Mouse (Mus musculus) intestine, embryonic 16.5 days (tissue): ENCODE measurements around the gene Hecw1. TPM values are rescaled to one million over a fixed set of nuclear protein-coding genes. Genes with fewer than 3 reads are reported as not detected.
"Not testable (repeated sequence)": the region's sequence is repeated elsewhere in the genome, so short reads cannot be mapped to it uniquely, and the experiment has no call there.

Experiments
- ATAC-seq: fragments of 200-750 bp; cut with Nextera tagmentation; 2 replicates; pipeline ENCODE4 v1.8.0; 2017; ENCODE audit warnings: moderate TSS enrichment, moderate library complexity
- H3K27ac ChIP-seq: fragments of 300-500 bp; sonication (generic); 2 replicates; pipeline ENCODE4 v1.5.1; 2014; ENCODE audit warnings: mild to moderate bottlenecking, low read length
- H3K27me3 ChIP-seq: fragments of 300-500 bp; sonication (generic); replicated peaks from 2 replicates; pipeline ENCODE4 v1.6.1; 2014; ENCODE audit warnings: low read length, control low read depth, mixed read lengths; ENCODE audit not compliant: control insufficient read depth, insufficient read depth
- H3K36me3 ChIP-seq: fragments of 300-500 bp; sonication (generic); 2 replicates; pipeline ENCODE4 v1.6.1; 2014; ENCODE audit warnings: low read length, control low read depth; ENCODE audit not compliant: control insufficient read depth, insufficient read depth
- H3K4me1 ChIP-seq: fragments of 300-500 bp; sonication (generic); 2 replicates; pipeline ENCODE4 v1.6.1; 2014; ENCODE audit warnings: low read length, control low read depth, mixed read lengths; ENCODE audit not compliant: control insufficient read depth, insufficient read depth
- H3K4me2 ChIP-seq: fragments of 300-500 bp; sonication (generic); 2 replicates; pipeline ENCODE4 v1.6.1; 2014; ENCODE audit warnings: low read depth, low read length, control low read depth
- H3K4me3 ChIP-seq: fragments of 300-500 bp; sonication (generic); 2 replicates; pipeline ENCODE4 v1.5.1; 2014; ENCODE audit warnings: mild to moderate bottlenecking, low read length
- H3K9ac ChIP-seq: fragments of 300-500 bp; sonication (generic); 2 replicates; pipeline ENCODE4 v1.6.1; 2014; ENCODE audit warnings: low read depth, low read length
- H3K9me3 ChIP-seq: fragments of 300-500 bp; sonication (generic); 2 replicates; pipeline ENCODE4 v1.6.1; 2016; ENCODE audit warnings: low read length, control low read depth; ENCODE audit not compliant: control insufficient read depth
- WGBS: fragments of 180-500 bp; shearing (Covaris S2); extraction: QIAGEN DNeasy Blood & Tissue Kit; methylation state at CpG from one replicate; pipeline ENCODE4 v1.1.7; 2014; 5-methylcytosine and 5-hydroxymethylcytosine counted together
- polyA plus RNA-seq: library from polyadenylated mRNA; unstranded; fragments of >200 nt; fragmentation: Nextera tagmentation; extraction: Ambion mirVana; gene quantifications from 2 replicates; pipeline ENCODE4 v1.2.1, GENCODE M21; 2015

The Hecw1 gene
- polyA plus RNA-seq, 1 experiment from 2014 or later: 0.70 TPM

DNA sequence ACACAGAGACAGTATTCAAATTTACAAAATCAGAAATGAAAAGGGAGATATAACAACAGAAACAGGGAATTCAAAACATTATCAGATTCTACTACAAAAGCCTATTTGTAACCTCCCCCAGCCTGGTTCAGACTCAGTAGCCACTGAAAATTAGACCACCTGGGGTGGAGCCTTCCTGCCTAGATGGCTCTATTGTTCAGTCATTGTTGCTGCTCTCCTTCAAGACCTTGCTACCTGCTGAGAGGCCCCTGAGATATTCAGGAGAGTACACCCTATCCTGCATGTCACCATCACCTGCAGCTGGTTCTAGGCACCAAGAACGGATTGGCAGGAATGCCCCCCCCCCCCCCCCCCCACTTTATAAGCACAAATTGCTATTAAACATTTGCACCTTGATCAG is 233.0 kb downstream of the Hecw1 start:
- Histone ChIP-seq H3K36me3 (no peaks in the 10 kb centered on the region), H3K4me3 (no peak overlapping the region), H3K9ac (no peak overlapping the region), H3K4me2 (no peak overlapping the region), H3K27me3 (no peaks in the 10 kb centered on the region), H3K27ac (no peak overlapping the region), H3K9me3 (no peaks in the 10 kb centered on the region), H3K4me1 (no peaks in the 10 kb centered on the region)
- no peak for ATAC-seq
- 43% methylated on average over 1 of the region's 1 CpGs for WGBS

GRCm38 (mm10) chr13:14271476-14271875 is 251.6 kb downstream of the Hecw1 start:
- Histone ChIP-seq H3K4me2 (no peak overlapping the region), H3K9ac (no peak overlapping the region), H3K27me3 (no peaks in the 10 kb centered on the region), H3K9me3 (no peaks in the 10 kb centered on the region), H3K4me3 (no peak overlapping the region), H3K36me3 (no peaks in the 10 kb centered on the region), H3K4me1 (no peaks in the 10 kb centered on the region), H3K27ac (no peak overlapping the region)
- no peak for ATAC-seq

DNA sequence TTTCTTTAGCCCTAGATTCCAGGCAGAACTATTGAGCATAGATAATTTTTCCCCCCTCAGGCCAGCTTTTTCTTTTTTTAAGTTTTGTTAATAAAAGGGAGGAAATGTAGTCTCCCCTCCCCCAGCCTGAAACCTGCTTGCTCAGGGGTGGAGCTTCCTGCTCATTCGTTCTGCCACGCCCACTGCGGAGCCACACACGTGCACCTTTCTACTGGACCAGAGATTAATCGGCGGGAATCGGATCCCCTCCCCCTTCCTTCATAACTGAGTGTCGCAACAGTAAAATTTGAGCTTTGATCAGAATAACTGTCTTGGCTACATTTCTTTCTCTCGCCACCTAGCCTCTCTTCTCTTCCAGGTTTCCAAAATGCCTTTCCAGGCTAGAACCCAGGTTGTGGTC is 262.1 kb downstream of the Hecw1 start:
- not testable (repeated sequence) for H3K4me3 ChIP-seq, H3K9me3 ChIP-seq, H3K27ac ChIP-seq, H3K4me2 ChIP-seq, H3K27me3 ChIP-seq, H3K9ac ChIP-seq, H3K36me3 ChIP-seq, ATAC-seq, H3K4me1 ChIP-seq
- WGBS: 34% methylated on average over 8 of the region's 9 CpGs

DNA sequence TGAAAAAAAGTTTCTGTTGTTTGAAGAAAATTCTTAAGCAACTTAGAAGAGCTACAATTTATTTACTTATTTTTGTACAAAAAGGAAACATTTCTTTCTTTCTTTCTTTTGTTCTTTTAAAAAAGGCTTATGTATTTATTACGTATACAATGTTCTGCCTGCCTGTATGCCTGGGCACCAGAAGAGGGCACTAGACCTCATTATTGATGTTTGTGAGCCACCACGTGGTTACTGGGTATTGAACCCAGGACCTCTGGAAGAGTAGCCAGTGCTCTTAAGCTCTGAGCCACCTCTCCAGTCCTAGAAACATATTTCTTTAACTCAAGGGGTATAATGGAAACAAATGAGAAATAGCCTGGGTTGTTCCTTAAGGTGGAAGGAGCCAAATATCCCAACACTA is 277.1 kb downstream of the Hecw1 start:
- H3K9ac ChIP-seq: no peak overlapping the region
- WGBS: 50% methylated on average over 2 of the region's 2 CpGs
- ATAC-seq: no peak

DNA sequence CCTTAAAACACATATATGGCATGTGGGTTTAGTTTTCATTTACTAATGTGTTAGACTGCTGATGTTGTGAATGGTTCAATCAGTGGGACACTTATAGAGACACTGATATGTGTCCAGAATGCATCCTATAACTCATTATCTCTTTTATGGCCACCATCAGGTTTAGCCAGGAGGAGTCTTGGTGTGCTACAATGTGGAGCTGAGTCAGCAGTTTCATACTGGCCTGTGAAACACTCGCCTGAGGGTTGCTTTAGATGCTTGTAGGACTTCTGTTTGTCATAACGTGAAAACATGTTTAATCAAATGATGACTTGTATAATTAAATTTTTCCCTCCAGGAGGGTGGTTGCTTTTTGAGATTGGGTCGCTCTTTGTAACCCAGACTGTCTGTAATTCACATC is 343.4 kb downstream of the Hecw1 start:
- H3K27ac ChIP-seq: no peak overlapping the region
- no peaks in the 10 kb centered on the region for H3K36me3 ChIP-seq
- no peak overlapping the region for H3K4me2 ChIP-seq
- H3K9me3 ChIP-seq: no peaks in the 10 kb centered on the region
- H3K4me3 ChIP-seq: no peak overlapping the region
- ATAC-seq: no peak
- no peaks in the 10 kb centered on the region for H3K4me1 ChIP-seq
- no peaks in the 10 kb centered on the region for H3K27me3 ChIP-seq
- 84% methylated on average over 3 of the region's 3 CpGs for WGBS
- H3K9ac ChIP-seq: no peak overlapping the region

More for the DNA sequence above, 277.1 kb downstream of the Hecw1 start:
- no peaks in the 10 kb centered on the region for H3K27me3 ChIP-seq
- H3K4me2 ChIP-seq: no peak overlapping the region
- no peaks in the 10 kb centered on the region for H3K36me3 ChIP-seq
- no peaks in the 10 kb centered on the region for H3K4me1 ChIP-seq
- H3K27ac ChIP-seq: no peak overlapping the region
- H3K4me3 ChIP-seq: no peak overlapping the region
- H3K9me3 ChIP-seq: no peaks in the 10 kb centered on the region

- no peak for ATAC-seq
- Histone ChIP-seq H3K4me1 (no peaks in the 10 kb centered on the region), H3K4me2 (no peak overlapping the region), H3K4me3 (no peak overlapping the region), H3K36me3 (no peaks in the 10 kb centered on the region), H3K27me3 (no peaks in the 10 kb centered on the region), H3K9me3 (no peaks in the 10 kb centered on the region), H3K9ac (no peak overlapping the region), H3K27ac (no peak overlapping the region)
- 84% methylated on average over 1 of the region's 1 CpGs for WGBS
These were observed 345.0 kb downstream of the Hecw1 start for GRCm38 (mm10) chr13:14177989-14178388.

Other genes starting within 250 kb of the Hecw1 start
- gene Mrpl32, start 89.9 kb upstream of the Hecw1 start, polyA plus RNA-seq: 114 and 121 TPM in 2 replicates
- gene Psma2, start 90.0 kb upstream of the Hecw1 start, polyA plus RNA-seq: 195 and 209 TPM in 2 replicates
- gene AW209491, start 106.9 kb upstream of the Hecw1 start, polyA plus RNA-seq: 23.0 and 25.6 TPM in 2 replicates